Mouse (Mus musculus) layer of hippocampus, postnatal 14 days (tissue): ENCODE measurements at regions not wholly inside any gene's neighbourhood (a gene's known extent, or its start where the extent isn't known, plus 50 kb on each side); places are given as distances from the start of the nearest gene placed in this dataset.
A peak's percentile ranks its signal among the peaks of the same experiment; 100 is the strongest.

Experiments used
- DNase-seq, 2 experiments: peaks; one replicate each; pipeline ENCODE4 v3.0.0; 2021 to 2022; ENCODE audit warnings: low spot score in 2 of 2, mixed read lengths in 1 of 2

DNA sequence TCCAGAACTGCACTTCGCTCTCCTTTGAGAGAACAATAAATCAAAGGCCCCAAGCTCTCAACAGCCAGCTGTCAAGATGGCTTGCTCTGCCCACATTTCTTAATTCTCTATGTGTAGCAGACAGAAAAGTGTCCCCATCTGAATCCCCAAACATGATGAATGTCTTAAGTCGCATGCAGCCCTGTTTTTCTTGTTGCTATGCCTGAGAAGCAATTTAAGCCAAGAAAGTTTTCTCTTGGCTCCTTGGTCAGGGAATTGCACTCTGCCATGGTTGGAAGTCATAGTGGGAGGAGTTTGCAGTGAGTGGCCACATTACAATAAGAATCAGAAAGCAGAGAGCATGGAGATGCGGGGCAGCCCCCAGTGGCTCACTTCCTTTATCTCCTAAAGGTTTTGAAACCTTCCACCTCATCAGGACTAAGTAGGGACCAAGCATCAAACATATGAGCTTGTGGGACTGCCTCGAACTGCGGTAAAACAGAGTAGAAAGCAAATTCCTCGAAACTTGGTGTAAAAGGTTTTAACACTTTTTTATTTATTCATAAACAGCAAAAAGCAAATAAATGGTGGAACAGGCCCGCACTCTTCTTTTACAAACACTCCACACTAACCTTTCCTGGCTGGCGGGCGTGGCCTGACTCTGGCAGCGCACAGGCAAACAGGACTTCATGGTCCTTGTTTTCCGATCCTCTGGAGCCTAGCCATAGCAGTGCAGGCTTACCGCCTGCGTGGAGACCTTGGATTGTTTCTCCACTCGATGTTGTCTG is 227.4 kb downstream of the Ankrd50 start:
- no peak for DNase-seq

DNA sequence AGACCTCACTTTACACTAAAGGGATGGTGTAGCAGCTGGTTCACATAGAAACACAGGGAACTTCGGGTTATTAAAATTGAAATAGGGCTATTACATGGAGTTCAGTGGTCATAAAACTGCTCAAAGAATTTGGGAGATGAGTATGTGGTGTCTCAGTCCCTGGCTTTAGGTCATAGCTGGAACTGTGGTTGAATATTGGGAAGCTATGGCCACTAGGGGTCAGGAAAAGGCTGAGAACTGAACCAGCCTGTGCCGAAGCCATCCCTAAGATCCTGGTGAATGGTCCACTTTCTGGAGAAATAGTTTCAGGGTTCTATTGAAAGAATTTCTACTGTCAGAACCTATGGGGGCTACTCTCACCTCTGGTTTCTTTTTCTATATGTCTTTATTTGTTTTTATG is 229.0 kb downstream of the Ankrd50 start:
- peak; percentile 12 to 32 for DNase-seq

DNA sequence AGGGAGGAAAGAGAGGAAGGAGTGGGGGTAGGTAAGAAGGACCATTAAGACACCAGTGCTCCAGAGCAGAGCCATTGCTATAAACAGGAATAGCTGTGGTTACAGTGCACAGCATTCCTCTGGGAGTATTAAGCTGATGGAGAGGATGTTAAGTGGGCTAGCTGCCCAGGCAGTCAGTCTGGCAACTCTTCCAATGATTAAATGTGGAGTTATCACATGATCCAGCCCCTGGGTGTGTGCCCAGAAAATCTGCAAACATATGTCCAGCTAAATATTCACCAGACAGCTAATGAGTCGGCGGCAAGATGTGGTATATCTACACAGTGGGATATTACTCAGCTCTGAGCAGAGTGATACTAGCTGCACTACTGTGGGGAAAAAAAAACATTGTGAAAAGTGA is 229.7 kb downstream of the Ankrd50 start:
- peak; percentile 77 to 89 for DNase-seq

DNA sequence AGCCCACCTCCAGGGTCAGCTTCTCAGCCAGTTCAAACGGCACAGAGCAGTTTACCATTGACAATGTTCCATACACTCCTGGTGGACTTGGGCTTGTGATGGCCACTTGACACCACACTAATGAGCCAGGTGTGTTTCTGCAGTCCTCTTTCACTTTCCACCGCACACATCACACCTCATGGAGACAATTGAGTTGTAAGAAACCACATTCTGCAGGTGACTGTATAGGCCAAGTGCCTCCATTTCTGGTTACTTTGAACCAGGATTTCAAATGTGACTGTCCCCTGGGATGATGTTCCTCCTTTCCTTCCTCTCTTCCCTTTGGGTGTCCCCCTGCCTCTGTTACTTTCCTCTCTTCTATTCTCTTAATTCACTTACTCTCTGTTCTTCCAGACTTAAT is 233.1 kb downstream of the Ankrd50 start:
- no peak for DNase-seq

DNA sequence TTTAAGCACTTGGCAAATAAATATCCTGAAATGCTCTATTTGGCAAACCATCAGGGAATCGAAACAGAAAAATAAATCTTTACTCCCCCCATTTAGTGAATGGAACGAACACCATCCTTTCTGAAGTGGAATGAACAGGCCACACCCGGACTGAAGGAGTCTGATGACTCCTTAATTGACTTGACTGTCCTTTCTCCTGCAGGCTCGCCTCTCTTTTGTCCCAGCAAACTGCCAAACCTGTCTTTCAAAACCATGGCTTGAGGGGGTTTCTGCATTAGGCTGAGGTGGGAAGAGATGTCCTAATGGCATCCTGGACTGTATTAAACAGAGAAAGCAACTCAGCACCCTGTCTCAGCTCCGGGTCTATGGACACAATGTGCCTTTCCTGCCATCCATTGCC is 234.1 kb downstream of the Ankrd50 start:
- DNase-seq, result no peak

DNA sequence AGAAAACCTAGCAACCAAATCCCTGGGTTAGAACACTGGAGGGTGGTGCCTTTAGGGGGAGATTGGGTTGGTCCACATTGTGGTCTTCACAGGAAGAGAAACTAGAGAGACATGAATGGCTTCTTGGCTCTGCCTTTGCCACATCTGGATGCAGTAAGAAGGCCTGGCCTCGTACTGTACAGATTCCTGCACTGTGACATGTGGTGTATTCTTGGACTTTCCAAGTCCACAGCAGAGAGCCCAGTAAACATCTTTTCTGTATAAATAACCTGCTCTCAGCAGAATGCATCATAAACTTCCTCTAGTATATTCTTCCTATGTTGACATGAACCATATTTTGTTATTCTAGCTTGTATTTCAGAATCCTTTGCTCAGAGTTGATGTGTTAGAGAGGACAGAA is 235.7 kb downstream of the Ankrd50 start:
- DNase-seq, result no peak

DNA sequence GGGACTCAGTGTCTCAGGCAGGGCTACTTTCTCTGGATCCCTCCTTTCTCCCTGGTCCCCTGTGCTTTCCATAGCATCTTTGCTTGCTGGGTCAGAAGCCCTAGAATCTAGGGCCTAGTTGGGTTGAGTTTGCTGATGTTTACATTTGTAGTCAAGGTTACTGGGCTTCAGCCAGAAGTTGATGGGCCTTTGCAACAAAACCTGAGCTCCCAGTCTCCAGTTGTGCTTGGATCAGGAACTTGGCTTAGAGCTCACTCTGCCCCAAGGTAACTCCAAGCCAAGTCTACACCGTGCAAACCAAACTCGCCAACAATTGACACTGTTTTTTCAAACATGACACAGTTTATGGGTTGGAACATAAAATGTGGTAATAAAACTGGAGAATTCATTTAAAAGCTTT is 238.2 kb downstream of the Ankrd50 start:
- DNase-seq, result no peak

DNA sequence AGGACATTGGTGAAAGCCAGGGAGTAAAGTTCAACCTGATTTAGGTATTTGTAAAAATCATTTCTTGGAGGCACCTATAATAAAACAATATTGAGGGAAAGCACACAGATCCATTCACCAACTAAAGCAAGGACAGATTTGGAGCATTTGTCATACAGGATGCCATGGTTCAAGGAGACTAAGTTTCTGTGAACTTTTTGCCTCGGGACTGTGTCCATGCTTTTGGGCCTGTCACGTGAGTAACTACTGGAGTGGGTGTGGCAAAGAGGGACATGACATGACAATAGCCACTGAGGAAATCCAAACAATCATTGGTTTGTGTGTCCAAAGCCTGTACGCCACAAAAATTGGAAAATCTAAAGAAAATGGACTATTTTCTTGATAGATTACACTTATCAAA is 241.4 kb downstream of the Ankrd50 start:
- no peak for DNase-seq

DNA sequence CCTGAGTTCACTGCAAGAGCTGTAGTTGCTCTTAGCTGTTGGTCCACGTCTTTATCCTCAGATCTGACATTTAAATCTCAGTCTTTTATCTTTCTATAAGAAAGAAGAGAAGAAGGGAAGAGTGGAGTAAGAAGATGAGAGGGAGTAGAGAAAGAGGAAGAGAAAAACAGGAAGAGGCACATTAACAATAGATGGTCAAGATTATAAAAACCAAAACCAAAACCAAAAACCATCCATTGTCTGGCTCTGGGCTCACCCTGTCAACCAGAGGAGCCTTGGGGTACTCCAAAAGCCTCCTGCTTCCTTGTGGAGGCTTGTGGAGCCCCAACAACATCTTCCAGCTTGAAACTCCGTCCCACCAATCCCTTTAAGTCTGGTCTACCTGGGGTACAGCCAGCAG is 247.0 kb downstream of the Ankrd50 start:
- DNase-seq, result no peak

DNA sequence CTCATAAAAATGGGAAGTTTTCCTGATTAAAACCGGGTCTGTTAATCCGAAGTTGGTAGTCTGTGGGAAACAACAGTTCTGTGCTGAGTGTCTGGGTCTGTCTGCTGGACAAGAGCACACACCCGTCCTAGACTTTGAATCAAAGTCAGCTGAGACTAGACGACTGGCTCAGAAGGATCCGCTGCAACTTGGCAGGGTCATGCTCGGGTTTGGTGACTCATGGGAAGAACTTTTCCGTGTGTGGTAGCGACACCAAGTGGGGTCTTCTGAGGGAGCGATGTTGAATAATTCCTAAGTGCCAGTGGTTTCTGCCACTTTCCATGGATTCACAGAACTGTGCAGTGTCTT is 248.9 kb downstream of the Ankrd50 start:
- DNase-seq, result no peak

DNA sequence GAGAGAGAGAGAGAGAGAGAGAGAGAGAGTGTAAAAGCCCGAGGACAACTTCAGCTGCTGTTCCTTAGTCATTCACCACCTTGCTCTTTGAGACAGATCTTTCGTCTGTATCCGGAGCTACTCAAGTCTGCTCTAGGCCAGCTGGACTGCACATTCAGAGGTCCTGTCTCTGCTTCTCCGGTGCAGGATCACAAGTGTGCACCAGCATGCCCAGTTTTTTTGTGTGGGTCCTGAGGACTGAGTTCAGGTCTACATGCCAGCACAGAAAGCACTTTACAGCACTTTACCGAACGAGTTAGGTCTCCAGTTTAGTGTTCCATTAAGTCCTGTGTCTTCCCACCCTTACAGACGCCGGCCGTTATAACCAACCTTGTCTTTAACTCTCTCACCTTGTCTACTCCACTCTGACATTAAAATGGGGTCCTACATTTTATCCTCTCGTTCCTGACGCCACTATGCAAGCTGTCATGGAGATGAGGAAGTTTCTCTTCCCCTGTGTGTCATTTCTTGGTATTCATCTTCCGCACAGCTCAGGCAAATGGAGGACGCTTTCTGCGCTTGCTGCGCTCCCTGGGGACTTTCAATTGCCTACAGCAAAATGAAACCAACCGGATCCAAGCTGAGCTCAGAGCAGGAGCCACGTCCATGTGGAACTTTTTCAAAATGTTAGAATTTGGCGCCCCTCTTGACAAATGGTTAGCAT is 249.5 kb downstream of the Ankrd50 start:
- DNase-seq, result peak in 1 of 2 experiments; percentile 17

DNA sequence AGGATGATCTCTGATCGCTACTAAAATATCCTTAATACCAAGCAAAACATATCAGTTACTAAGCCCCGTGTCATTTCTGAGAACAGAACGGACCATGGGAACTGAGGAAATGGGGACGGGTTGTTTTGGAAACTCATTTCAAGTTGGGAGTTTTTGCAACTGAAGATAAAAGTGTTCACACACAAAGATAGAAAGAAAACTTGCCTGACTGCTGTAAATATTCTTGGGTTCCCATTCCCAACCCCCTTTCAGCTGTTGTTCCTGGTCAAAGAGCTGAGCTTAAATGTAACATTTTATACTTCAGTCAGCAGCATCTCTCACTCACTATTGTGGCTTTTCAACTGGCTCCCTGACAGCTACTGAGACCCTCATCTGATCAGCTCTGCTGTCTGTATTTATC is 250.1 kb downstream of the Ankrd50 start:
- no peak for DNase-seq

DNA sequence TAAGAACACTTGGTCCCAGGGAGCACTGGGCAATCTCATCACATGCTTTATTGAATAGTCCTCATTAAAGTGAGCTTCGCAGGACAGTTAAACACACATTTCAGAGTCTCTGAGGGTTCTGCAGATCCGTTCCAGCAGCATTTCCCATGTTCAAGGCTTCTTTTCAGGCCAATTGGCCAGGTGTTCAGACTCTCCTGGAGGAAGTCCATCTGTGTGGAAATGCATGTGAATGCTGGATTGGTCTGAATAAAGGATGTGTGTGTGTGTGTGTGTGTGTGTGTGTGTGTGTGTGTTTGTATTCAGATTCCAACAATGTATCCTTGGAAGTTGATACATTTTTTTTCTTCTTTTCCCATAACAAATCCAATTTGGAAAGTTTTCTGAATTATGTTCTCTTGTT is 250.6 kb downstream of the Ankrd50 start:
- DNase-seq, result no peak

DNA sequence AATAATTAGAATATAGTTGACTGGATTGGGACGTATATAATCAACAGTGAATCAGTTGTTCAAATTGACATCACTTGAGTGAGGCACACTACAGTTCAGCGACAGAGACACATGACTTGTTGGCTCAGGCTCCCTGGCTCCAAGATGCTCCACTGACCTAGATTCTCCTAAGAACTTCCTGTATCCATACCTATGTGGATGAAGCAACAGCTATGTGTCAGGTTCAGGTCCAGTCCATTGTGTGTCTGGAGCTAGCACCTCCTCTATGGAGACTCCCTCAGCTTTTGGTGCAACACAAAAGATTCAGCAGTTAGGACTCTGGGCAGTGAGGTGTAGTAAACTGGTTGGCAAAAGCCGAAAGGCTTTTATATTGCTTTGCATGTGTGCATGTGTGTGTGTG is 251.6 kb downstream of the Ankrd50 start:
- DNase-seq, result no peak

DNA sequence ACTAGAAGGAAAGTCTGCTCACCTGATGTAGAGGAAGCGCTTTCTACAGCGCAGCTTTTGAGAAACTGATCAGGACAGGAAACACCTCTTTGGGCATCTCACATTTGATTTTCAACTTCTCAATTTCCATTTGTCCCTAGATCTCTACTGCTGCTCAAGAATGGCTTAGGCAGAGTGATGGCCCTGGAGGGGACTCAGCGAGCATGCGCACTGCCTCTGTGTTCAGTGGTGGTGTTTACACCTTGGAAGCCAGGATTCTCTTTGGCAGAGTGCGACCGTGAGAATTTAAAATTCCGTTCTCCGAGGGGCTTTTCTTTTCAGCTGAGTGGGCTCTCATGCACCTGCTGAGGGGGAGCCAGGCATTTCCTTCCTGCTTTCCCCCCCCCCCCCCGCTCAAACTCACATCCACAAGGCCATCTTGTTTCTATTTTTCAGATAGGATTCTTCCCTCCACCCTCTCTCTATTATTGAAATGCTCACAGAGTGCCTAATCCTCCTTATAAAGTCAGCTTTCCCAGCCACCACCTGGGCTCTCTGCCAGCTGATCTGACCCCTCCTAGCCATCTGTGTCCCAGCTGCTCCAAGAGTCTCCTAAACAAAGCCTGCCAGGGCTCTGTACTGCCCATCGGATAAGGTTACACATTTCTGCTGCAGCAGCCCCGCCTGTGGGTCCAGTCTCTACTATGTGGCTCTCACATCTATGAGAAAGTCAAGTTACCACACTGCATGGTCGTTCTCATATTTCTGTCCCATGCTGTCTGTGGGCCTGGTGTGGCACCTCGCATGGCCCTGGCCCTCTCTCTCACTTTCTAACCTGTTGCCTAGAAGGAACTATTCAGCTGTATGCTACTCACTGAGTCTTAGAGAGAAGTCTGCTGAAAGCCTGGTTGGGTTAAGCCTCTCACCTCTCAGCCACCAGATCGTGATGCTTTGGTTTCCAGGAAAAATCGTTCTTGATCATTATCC is 252.2 kb downstream of the Ankrd50 start:
- DNase-seq, result no peak

DNA sequence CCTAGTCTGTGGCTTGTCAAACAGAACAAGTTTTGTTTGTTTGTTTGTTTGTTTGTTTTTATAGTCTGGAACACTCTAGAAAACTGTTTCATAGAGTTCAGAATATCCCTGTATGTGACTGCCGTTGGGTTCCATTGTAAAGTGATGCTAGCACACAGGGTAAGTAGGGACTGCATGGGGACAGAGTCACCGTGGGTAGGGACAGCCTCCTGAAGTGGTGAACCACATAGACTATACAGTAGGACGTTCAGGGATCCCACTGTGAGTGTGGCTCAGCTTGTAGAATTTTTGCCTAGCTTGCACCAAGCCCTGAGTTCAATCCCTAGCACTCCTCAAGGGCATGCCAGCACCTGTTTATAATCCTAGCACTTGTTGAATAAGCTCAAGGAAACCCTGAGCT is 253.1 kb downstream of the Ankrd50 start:
- DNase-seq, result no peak

DNA sequence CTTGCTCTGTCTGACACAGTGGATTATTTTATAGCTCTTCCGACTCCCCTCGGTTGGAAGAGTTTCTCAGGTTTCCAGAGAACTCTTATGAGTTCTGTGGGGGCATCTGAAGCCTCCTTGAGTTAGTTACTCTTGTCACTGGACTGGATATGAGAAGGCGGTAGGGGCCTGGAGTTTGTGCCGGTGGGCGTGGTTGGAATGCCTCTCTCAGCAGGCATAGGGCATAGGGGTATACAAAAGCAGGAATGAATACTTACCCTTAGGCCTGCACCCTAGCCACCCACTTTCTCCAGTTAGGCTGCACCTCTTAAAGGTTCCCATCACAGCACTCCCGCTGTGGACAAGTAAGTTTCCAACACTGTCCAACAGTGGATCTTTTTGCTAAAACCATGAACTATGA is 253.8 kb downstream of the Ankrd50 start:
- no peak for DNase-seq

DNA sequence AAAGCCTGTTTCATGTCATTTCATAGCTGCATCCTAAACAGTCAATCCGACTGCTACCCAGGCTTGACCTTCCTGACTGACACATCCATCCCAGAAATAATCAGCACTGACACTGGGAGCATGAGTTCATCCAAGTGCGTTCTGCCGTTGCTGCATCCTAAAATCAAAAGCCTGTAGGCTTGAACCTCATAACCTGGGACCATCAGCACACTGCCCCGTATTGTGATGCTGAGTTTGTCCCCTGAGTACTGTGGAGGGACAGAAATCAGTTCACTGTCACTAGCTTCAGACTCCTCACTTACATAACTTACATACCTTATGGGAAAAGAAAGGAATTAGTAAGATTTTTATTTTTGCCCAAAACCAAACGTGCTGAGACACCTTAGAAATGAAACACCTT is 255.0 kb downstream of the Ankrd50 start:
- no peak for DNase-seq

DNA sequence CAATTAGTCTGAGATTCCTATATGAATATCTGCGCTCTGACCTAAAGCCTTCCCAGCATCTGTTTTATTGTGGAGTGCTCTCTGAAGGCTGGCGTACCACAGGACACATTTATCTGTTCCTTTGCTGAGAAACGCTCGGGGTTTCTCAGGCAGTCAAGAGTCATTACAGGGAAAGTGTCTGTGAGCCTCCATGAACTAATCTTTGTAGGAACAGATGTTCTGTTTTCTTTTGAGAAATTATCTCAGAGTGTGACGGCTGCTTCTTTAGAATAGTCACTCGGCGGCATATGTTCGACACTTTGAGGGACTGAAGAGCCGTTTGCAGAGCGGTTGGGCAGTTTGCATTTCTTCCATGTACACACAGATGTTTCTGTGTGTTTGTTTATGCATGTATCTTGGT is 255.6 kb downstream of the Ankrd50 start:
- DNase-seq, result no peak

DNA sequence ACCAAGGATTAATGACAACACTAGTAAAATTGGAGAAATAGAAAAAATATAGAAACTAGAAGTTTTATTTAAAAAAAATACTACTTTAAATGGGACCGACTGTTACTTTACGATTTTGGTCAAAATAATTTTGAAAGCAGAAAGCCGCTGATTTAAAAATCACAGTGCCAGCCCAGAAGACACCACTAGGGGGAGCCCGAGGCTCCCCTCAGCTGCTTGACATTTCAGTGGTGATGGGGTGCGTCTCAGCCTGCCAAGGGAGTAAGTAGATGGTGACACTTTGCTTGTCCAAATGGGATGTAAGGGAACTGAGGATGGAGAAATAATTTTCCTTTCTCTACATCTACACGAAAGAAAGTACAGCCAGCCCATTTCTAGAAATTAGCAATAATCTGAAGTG is 257.0 kb downstream of the Ankrd50 start:
- peak; percentile 61 to 77 for DNase-seq

DNA sequence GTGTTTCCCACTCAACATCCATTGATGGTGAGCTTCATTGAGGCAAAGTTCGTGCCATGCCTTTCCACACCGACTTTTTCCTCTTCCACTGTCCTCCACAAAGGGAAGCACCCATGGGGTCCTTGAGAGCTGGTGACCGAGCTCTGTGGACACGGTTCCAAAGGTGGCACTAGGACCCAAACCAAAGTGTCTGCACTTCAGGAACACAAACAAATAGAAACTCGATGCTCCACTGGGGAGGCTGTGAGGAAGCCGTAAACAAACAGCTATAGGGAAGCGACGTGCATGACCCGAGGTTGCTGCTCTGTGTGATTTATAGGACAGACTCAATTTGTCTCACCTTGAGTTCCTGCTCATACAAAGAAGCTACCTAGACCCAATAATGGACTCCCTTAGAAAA is 257.5 kb downstream of the Ankrd50 start:
- DNase-seq, result no peak

DNA sequence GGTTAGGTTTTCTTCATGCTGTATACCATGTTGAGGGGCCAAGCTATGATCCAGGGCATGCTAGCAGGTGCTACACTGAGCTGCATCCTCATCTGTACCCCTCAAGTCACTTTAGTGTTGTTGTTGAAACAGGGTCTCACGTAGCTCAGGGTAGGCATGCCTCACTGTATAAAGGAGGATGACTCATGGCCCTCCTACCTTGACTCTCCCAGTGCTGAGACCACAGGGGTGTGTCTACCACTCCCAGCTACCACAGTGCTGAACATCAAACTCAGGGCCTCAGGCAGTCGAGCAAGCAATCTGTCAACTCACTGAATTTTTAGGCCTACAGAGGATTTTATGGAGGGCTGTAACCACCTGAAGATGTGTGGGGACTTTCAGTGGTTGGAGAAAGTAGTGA is 258.5 kb downstream of the Ankrd50 start:
- no peak for DNase-seq
